Mouse (Mus musculus) intestine, postnatal 0 days (tissue): ENCODE results near the gene Car9. TPM values are rescaled to one million over a fixed set of nuclear protein-coding genes. Genes with fewer than 3 reads are reported as not detected.
A peak's percentile ranks its signal among the peaks of the same experiment; 100 is the strongest.

Experiments
- ATAC-seq: fragments of 200-750 bp; cut with Nextera tagmentation; 2 replicates; pipeline ENCODE4 v1.8.0; 2017; ENCODE audit warnings: mild to moderate bottlenecking, moderate TSS enrichment, moderate library complexity
- H3K27ac ChIP-seq: fragments of 300-500 bp; sonication (generic); 2 replicates; pipeline ENCODE4 v1.5.1; 2014; ENCODE audit warnings: mild to moderate bottlenecking, low read depth, low read length, moderate library complexity
- H3K27me3 ChIP-seq: fragments of 300-500 bp; sonication (generic); replicated peaks from 2 replicates; pipeline ENCODE4 v1.6.1; 2014; ENCODE audit warnings: low read length, mixed read lengths; ENCODE audit not compliant: control insufficient read depth, insufficient read depth
- H3K36me3 ChIP-seq: fragments of 300-500 bp; sonication (generic); 2 replicates; pipeline ENCODE4 v1.6.1; 2014; ENCODE audit warnings: mild to moderate bottlenecking, moderate library complexity; ENCODE audit not compliant: control insufficient read depth, insufficient read depth
- H3K4me1 ChIP-seq: fragments of 300-500 bp; sonication (generic); replicated peaks from 2 replicates; pipeline ENCODE4 v1.6.1; 2014; ENCODE audit warnings: antibody characterized with exemption, low read length, mixed read lengths; ENCODE audit not compliant: control insufficient read depth, insufficient read depth
- H3K4me2 ChIP-seq: fragments of 300-500 bp; sonication (generic); replicated peaks from 2 replicates; pipeline ENCODE4 v1.6.1; 2014; ENCODE audit warnings: low read depth, mild to moderate bottlenecking, moderate library complexity
- H3K4me3 ChIP-seq: fragments of 300-500 bp; sonication (generic); 2 replicates; pipeline ENCODE4 v1.5.1; 2014; ENCODE audit warnings: low read depth, low read length
- H3K9ac ChIP-seq: fragments of 300-500 bp; sonication (generic); 2 replicates; pipeline ENCODE4 v1.6.1; 2014; ENCODE audit warnings: mild to moderate bottlenecking, low read depth, low read length
- H3K9me3 ChIP-seq: fragments of 300-500 bp; sonication (generic); 2 replicates; pipeline ENCODE4 v1.6.1; 2016; ENCODE audit warnings: mixed run types; ENCODE audit not compliant: control insufficient read depth
- CTCF ChIP-seq: sonication (generic); IDR thresholded peaks from 2 replicates; pipeline ENCODE4 v1.5.1; 2016; ENCODE audit warnings: low read depth, mild to moderate bottlenecking, control low read depth, antibody characterized with exemption, moderate library complexity
- WGBS: fragments of 180-500 bp; shearing (Covaris S2); extraction: QIAGEN DNeasy Blood & Tissue Kit; methylation state at CpG from one replicate; pipeline ENCODE4 v1.1.7; 2014; 5-methylcytosine and 5-hydroxymethylcytosine counted together
- polyA plus RNA-seq: library from polyadenylated mRNA; unstranded; fragments of >200 nt; fragmentation: Nextera tagmentation; extraction: Ambion mirVana; gene quantifications from 2 replicates; pipeline ENCODE4 v1.2.1, GENCODE M21; 2015

Gene Car9
- polyA plus RNA-seq, 1 experiment from 2014 or later: 5.4 TPM

DNA sequence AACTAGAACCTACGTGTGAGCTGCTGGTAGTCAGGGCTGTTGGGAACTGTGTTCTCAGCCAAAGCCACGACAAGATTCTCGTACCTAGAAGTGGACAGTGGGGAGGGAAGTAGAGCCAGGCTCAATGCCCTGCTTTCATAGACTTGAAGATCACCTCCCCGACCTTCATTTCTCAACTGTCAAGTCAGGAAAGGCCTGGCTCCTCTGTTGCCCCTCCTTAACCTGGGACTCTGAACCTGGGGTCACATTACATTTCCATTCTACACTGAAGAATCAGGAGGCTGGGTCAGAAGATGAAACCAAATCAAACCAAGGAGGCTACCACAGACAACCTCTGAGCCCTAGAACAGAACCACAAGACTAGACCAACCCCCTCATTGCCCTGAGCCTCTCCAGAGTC, 8.8 kb upstream of the Car9 start:
- no peak overlapping the region for H3K27ac ChIP-seq
- H3K4me3 ChIP-seq: peak overlapping the region; percentile 52
- H3K9ac ChIP-seq: 0 out of 2 replicates have a peak overlapping the region, but pooled peaks have one; percentile 17
- H3K4me2 ChIP-seq: peak overlapping the region; percentile 84
- no peak for TF ChIP-seq CTCF
- H3K27me3 ChIP-seq: no peaks in the 10 kb centered on the region
- H3K4me1 ChIP-seq: peaks cover 3% of the 10 kb centered on the region; the same call in 1 of the 2 replicates
- no peak for ATAC-seq
- H3K9me3 ChIP-seq: no peaks in the 10 kb centered on the region
- 62% methylated on average over 4 of the region's 4 CpGs for WGBS
- peaks cover 6% of the 10 kb centered on the region; the same call in 1 of the 2 replicates for H3K36me3 ChIP-seq

DNA sequence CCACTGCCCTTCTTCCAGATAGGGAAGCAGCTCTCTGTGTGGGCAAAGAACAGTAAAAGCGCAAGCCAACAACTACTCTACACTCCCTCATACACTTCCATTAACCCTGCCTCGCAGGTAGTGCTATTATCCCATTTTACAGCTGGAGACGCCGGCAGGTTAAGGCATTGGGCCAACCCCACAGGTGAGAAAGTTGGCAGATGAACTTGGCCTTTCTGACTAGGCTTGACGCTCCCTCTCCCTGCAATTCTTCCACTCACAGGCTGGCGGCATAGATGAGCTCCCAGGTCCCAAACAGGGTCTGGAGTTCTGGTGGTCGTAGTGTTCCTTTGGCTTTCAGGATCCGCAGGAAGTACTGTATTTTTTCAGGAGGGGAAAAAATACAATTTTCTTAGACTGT, 7.8 kb upstream of the Car9 start:
- 5% methylated on average over 8 of the region's 8 CpGs for WGBS
- H3K4me1 ChIP-seq: peaks cover 3% of the 10 kb centered on the region; the same call in 1 of the 2 replicates
- no peaks in the 10 kb centered on the region for H3K27me3 ChIP-seq
- peak overlapping the region; percentile 84 for H3K4me2 ChIP-seq
- peak; percentile 69 for TF ChIP-seq CTCF
- ATAC-seq: peak; percentile 41; the same call in 1 of the 2 replicates
- H3K27ac ChIP-seq: no peak overlapping the region
- peak overlapping the region; percentile 46; the same call in 1 of the 2 replicates for H3K9ac ChIP-seq
- peaks cover 6% of the 10 kb centered on the region; the same call in 1 of the 2 replicates for H3K36me3 ChIP-seq
- H3K4me3 ChIP-seq: peak overlapping the region; percentile 52
- no peaks in the 10 kb centered on the region for H3K9me3 ChIP-seq

DNA sequence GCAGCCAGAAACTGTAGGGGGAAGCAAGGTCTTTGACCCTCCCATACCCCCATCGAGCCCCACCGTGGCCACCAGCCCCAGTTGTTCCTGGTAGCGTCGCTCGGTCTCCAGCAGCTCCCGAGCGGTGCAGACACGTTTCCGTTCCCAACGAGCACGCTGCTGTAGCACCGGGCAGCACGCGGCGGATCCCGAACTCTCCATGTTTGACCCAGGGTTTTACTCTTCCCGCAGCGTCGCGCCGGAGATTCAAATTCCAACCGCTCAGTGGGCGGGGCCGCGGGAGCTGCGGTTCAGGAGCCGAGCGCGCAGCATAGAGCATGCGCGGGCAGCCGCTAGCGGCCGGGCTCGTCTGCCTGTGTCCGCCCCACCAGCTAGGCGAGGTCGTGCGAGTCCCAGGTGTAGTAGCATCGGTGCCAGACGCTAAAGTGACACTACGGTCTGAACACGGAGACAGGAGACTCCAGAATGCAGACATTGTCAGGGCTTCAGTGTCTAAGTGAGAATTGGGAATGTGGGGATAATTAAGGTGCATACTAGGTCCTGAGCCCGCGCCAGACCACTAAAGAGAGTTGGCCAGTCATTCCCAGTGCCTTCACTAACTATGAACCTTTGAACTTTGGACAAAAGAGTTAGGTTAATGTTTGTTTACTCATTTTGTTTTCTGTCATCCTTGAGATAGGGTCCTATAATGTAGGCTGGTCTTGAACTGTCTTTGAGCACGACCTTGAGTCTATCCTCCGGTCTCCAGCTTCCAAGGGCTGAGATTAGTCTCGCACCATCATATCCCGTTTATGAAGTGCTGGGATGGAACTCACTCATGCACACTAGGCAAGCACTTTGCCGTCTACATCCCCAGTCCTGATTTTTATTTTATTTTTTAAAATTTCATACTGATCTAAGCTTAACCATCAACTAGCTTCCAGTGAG, 7.1 kb upstream of the Car9 start, which contains the start of gene Arhgef39:
Gene Arhgef39, minus strand, starts transcription at position 289 of the 927 bp plus-strand sequence.
- ATAC-seq: peak; percentile 81
- H3K27me3 ChIP-seq: no peaks in the 10 kb centered on the region
- H3K4me1 ChIP-seq: no peaks in the 10 kb centered on the region; the same call in none of the 2 replicates
- no peak for TF ChIP-seq CTCF
- H3K4me2 ChIP-seq: peak within 1 kb of the TSS; percentile 84
- no peak within 1 kb of the TSS for H3K27ac ChIP-seq
- H3K9me3 ChIP-seq: no peaks in the 10 kb centered on the region
- peak within 1 kb of the TSS; percentile 46; the same call in 1 of the 2 replicates for H3K9ac ChIP-seq
- peak within 1 kb of the TSS; percentile 52 for H3K4me3 ChIP-seq
- H3K36me3 ChIP-seq: peaks cover 6% of the 10 kb centered on the region; the same call in 1 of the 2 replicates
- WGBS: 6% methylated on average over 50 of the region's 50 CpGs

DNA sequence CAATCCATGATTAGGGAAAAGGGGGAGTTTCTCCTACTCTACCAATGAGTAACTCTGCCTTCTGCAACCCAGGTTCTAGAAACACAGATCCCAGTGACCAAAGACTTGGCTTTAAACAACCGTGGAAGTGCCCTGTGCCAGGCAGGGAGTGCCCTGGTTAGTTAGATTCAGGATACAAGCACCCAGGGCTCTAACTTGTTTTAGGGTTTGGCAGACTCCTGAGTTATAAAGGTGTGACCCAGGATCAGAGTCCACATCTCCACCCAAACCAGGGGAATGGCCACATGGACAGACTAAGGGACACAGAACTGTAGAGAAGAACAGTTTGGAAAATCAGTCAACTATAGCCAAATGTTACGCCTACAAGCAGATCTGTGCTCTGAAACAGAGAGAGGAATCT, 3.7 kb upstream of the Car9 start:
- Histone ChIP-seq H3K4me1 (no peaks in the 10 kb centered on the region; the same call in none of the 2 replicates), H3K4me2 (peak overlapping the region; percentile 13; the same call in 1 of the 2 replicates), H3K27ac (no peak overlapping the region), H3K9ac (no peak overlapping the region), H3K36me3 (no peaks in the 10 kb centered on the region), H3K9me3 (no peaks in the 10 kb centered on the region), H3K4me3 (no peak overlapping the region), H3K27me3 (no peaks in the 10 kb centered on the region)
- no peak for TF ChIP-seq CTCF
- ATAC-seq: peak; percentile 20; the same call in 1 of the 2 replicates
- WGBS: 37% methylated on average over 2 of the region's 2 CpGs

DNA sequence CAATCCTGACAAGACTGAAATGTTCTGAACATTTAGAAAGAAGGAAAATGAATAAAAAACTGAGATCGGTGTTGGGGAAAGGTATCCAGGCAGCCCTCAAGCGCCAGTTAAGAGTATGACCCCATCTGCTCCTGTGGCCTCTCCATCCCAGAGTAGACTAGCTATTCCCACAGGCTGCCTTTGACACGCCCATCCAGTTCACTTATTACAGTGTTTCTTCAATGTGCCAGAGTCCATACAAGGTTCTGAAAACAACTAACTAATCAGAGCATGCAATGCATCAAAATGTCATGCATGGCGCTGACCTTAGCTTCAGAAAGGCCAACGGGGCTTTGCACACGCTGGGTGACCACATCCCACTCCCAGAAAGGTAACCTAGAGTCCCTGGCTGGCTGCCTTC, 3.3 kb upstream of the Car9 start:
- Histone ChIP-seq H3K27ac (no peak overlapping the region), H3K4me1 (no peaks in the 10 kb centered on the region; the same call in 1 of the 2 replicates), H3K4me2 (peak overlapping the region; percentile 13; the same call in 1 of the 2 replicates), H3K36me3 (no peaks in the 10 kb centered on the region), H3K4me3 (no peak overlapping the region), H3K27me3 (no peaks in the 10 kb centered on the region), H3K9me3 (no peaks in the 10 kb centered on the region), H3K9ac (no peak overlapping the region)
- 49% methylated on average over 6 of the region's 6 CpGs for WGBS
- no peak for TF ChIP-seq CTCF
- no peak for ATAC-seq

DNA sequence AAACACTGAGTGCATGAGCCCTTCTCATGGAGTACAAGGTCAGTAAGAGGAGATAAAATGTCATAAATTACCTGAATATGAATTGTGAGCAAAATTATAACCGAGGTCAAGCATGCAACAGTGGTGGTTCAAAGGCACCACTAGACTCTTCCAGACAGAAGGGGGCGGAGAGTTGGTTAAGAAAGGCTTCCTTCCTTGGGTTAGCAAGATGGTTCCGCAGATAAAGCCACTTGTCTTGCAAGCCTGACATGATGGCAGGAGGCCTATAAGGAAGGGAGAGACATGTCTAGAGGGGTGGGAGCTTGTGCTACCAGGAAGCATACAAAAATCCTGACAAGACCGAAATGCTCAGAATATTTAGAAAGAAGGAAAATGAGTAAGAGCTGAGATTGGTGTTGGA, 2.5 kb upstream of the Car9 start:
- Histone ChIP-seq H3K4me2 (no peak overlapping the region), H3K9ac (no peak overlapping the region), H3K4me3 (no peak overlapping the region), H3K9me3 (no peaks in the 10 kb centered on the region), H3K36me3 (no peaks in the 10 kb centered on the region), H3K27ac (no peak overlapping the region), H3K4me1 (peaks cover 4% of the 10 kb centered on the region), H3K27me3 (no peaks in the 10 kb centered on the region)
- TF ChIP-seq CTCF: no peak
- no peak for ATAC-seq
- WGBS: 50% methylated on average over 4 of the region's 4 CpGs
